10 mouse cellular contexts compared by ENCODE assay signal in genomic region chr14:47341811-47342291, GRCm38 (mm10). TPM values are rescaled to one million over a fixed set of nuclear protein-coding genes. Genes with fewer than 3 reads are reported as not detected.
A peak's percentile ranks its signal among the peaks of the same experiment; 100 is the strongest.
DNase-seq lines count a peak whose midpoint lies in the region; ATAC-seq lines count a peak whose summit lies in the region.
"Had no signal": no experiment of that assay in that cellular context is flagged by ENCODE, and none has a peak within 500 bp of the region (broad histone marks: within the 10 kb centered on the region; RNA-seq: fewer than 3 reads in every experiment).

No protein-coding gene starts in this region.

- ATAC-seq in frontal cortex, adult (ENCODE audit: low TSS enrichment): peak; percentile 52; the same call in 1 of the 2 replicates
- ATAC-seq in megakaryocyte, adult 5-6 weeks (ENCODE audit: poor library complexity, severe bottlenecking): peak; percentile 40; the same call in 1 of the 2 replicates

- DNase-seq in frontal cortex, postnatal 10 days (ENCODE audit: low spot score in 2 of 2): no peak
- DNase-seq in ES-CJ7 (ENCODE audit: low read depth, low spot score): peak; percentile 37
- peak; percentile 64 for DNase-seq in fibroblast of lung, adult 2 months (ENCODE audit: low read depth)
- DNase-seq in cerebellum, postnatal 36 days: no peak
- no peak for DNase-seq in gastrocnemius, postnatal 4 days (ENCODE audit: low spot score in 2 of 2)
- no peak for DNase-seq in adrenal gland, postnatal 4 days (ENCODE audit: low spot score in 2 of 2)
- DNase-seq: cerebellum, postnatal 14 days; left cerebral cortex, postnatal 4 days had no signal

RNA-seq across cellular contexts. Expression of gene Lgals3, which starts 25.7 kb away (rescaled TPM):
- 1,575 and 1,670 TPM in 2 replicates for total RNA-seq in megakaryocyte, adult 5-6 weeks (2015)
- 496 and 508 TPM in 2 replicates for total RNA-seq in megakaryocyte, adult 5-6 weeks (2017)
- 1 to 10 TPM; 6.2 to 6.9 TPM for total RNA-seq in gastrocnemius, postnatal 4 days (2021)
- total RNA-seq in adrenal gland, postnatal 4 days (2021): 10 to 100 TPM in 1 of 2 experiments, 1 to 10 TPM in 1; 5.9 to 11.8 TPM

RNA-seq across cellular contexts. Expression of gene Mapk1ip1l, which starts 43.8 kb away (rescaled TPM):
- total RNA-seq in megakaryocyte, adult 5-6 weeks (2015): 65.7 and 68.3 TPM in 2 replicates
- 42.3 and 49.4 TPM in 2 replicates for total RNA-seq in megakaryocyte, adult 5-6 weeks (2017)
- total RNA-seq in gastrocnemius, postnatal 4 days (2021): 10 to 100 TPM; 79.1 to 79.2 TPM
- 100 to 1,000 TPM; 106 to 110 TPM for total RNA-seq in adrenal gland, postnatal 4 days (2021)

Comparison
In these comparisons a context has a peak if more than half of its experiments do, and no peak if none do; other contexts are left out.
1. DNase-seq: peak in ES-CJ7 (single experiment) and fibroblast of lung, adult 2 months (single experiment); none in frontal cortex, postnatal 10 days (0 of 2), cerebellum, postnatal 36 days (0 of 2), gastrocnemius, postnatal 4 days (0 of 2) and adrenal gland, postnatal 4 days (0 of 2).
2. RNA of gene Lgals3, which starts 25.7 kb away (total RNA-seq): 496 to 1,670 TPM in megakaryocyte, adult 5-6 weeks; 5.9 to 11.8 TPM in adrenal gland, postnatal 4 days and 6.2 to 6.9 TPM in gastrocnemius, postnatal 4 days; every median in the first group is over 10 times any median in the second.